Comparison of ENCODE assay signal across 10 mouse cellular contexts in genomic region chr16:10522811-10523210, GRCm38 (mm10). TPM values are rescaled to one million over a fixed set of nuclear protein-coding genes. Genes with fewer than 3 reads are reported as not detected.
DNase-seq lines count a peak whose midpoint lies in the region; ATAC-seq lines count a peak whose summit lies in the region.
"Had no signal": no experiment of that assay in that cellular context is flagged by ENCODE, and none has a peak within 500 bp of the region (broad histone marks: within the 10 kb centered on the region; RNA-seq: fewer than 3 reads in every experiment).

No protein-coding gene starts in this region.

- no peaks in the 10 kb centered on the region for H3K4me1 ChIP-seq in hindbrain, embryonic 14.5 days (replicated peaks; ENCODE audit: control insufficient read depth, insufficient read depth, low read length)
- H3K4me1 ChIP-seq in hindbrain, embryonic 12.5 days: no peaks in the 10 kb centered on the region
- no peaks in the 10 kb centered on the region for H3K4me1 ChIP-seq in neural tube, embryonic 11.5 days (ENCODE audit: control insufficient read depth, insufficient read depth, low read length)

- H3K36me3 ChIP-seq in hindbrain, embryonic 14.5 days (replicated peaks; ENCODE audit: control insufficient read depth, insufficient read depth): no peaks in the 10 kb centered on the region
- H3K36me3 ChIP-seq in hindbrain, embryonic 12.5 days: no peaks in the 10 kb centered on the region
- H3K36me3 ChIP-seq in neural tube, embryonic 11.5 days (ENCODE audit: control insufficient read depth, insufficient read depth, low read length): no peaks in the 10 kb centered on the region

- no peak overlapping the region for H3K9ac ChIP-seq in hindbrain, embryonic 14.5 days
- no peak overlapping the region for H3K9ac ChIP-seq in hindbrain, embryonic 12.5 days
- H3K9ac ChIP-seq in neural tube, embryonic 11.5 days (ENCODE audit: low read length): no peak overlapping the region

- H3K4me3 ChIP-seq in hindbrain, embryonic 14.5 days (replicated peaks; ENCODE audit: low read length): no peak overlapping the region
- no peak overlapping the region for H3K4me3 ChIP-seq in hindbrain, embryonic 12.5 days
- H3K4me3 ChIP-seq in neural tube, embryonic 11.5 days (ENCODE audit: low read depth, low read length): no peak overlapping the region
- H3K4me3 ChIP-seq: erythroblast, embryonic 14.5 days; megakaryocyte, embryonic 14.5 days had no signal

- H3K27me3 ChIP-seq in hindbrain, embryonic 14.5 days (ENCODE audit: control insufficient read depth, insufficient read depth, low read length): no peaks in the 10 kb centered on the region
- H3K27me3 ChIP-seq in hindbrain, embryonic 12.5 days: no peaks in the 10 kb centered on the region
- no peaks in the 10 kb centered on the region for H3K27me3 ChIP-seq in neural tube, embryonic 11.5 days (ENCODE audit: control insufficient read depth, insufficient read depth, low read length)

- H3K4me2 ChIP-seq in hindbrain, embryonic 14.5 days (replicated peaks): no peak overlapping the region
- no peak overlapping the region for H3K4me2 ChIP-seq in hindbrain, embryonic 12.5 days (replicated peaks)
- H3K4me2 ChIP-seq in neural tube, embryonic 11.5 days (ENCODE audit: low read depth): no peak overlapping the region

- no peak for ATAC-seq in hindbrain, embryonic 14.5 days (ENCODE audit: low FRiP score)
- ATAC-seq in hindbrain, embryonic 12.5 days (ENCODE audit: low FRiP score): no peak
- ATAC-seq in neural tube, embryonic 11.5 days (ENCODE audit: insufficient read depth, low FRiP score, low TSS enrichment): no peak

- peak; percentile 69 for DNase-seq in hindbrain, embryonic 14.5 days (ENCODE audit: low spot score)
- peak; percentile 47 to 65 for DNase-seq in CD8-positive naive resting alpha-beta T cell, adult 2 months (ENCODE audit: low read depth in 2 of 2, low spot score in 2 of 2)
- DNase-seq in adrenal gland, postnatal 36 days: peak; percentile 77
- DNase-seq in gastrocnemius, postnatal 10 days: peak; percentile 61
- peak; percentile 68 to 74 for DNase-seq in left cerebral cortex, postnatal 10 days (ENCODE audit: extremely low spot score in 1 of 2, low spot score in 2 of 2)
- peak; percentile 53 for DNase-seq in neural tube, embryonic 11.5 days (ENCODE audit: low spot score)
- peak; percentile 82 for DNase-seq in thymus, postnatal 25 days

- H3K27ac ChIP-seq in hindbrain, embryonic 14.5 days: no peak overlapping the region
- H3K27ac ChIP-seq in hindbrain, embryonic 12.5 days: no peak overlapping the region
- no peak overlapping the region for H3K27ac ChIP-seq in neural tube, embryonic 11.5 days (ENCODE audit: low read depth, low read length)

- no peaks in the 10 kb centered on the region for H3K9me3 ChIP-seq in hindbrain, embryonic 14.5 days (ENCODE audit: control insufficient read depth, low read length)
- H3K9me3 ChIP-seq in hindbrain, embryonic 12.5 days (replicated peaks): no peaks in the 10 kb centered on the region
- H3K9me3 ChIP-seq in neural tube, embryonic 11.5 days (ENCODE audit: control insufficient read depth, low read length): no peaks in the 10 kb centered on the region
- H3K9me3 ChIP-seq: megakaryocyte, embryonic 14.5 days had no signal

- intact Hi-C loops in left cerebral cortex, postnatal 10 days (cut with DNase I): loop anchor here (5.0 to 10.0 kb wide), 2 partner anchors 251 to 438 kb away; no protein-coding TSS in a partner anchor

- WGBS in hindbrain, embryonic 14.5 days: 92% methylated on average over 1 of the region's 1 CpGs
- WGBS in hindbrain, embryonic 12.5 days: 87% methylated on average over 1 of the region's 1 CpGs
- WGBS in neural tube, embryonic 11.5 days: 85% methylated on average over 1 of the region's 1 CpGs

RNA-seq across cellular contexts. Expression of gene Dexi, which starts 20.0 kb away (rescaled TPM):
- 25.0 and 26.0 TPM in 2 replicates for polyA plus RNA-seq in hindbrain, embryonic 14.5 days (2014; fragmentation: Nextera tagmentation; extraction: Ambion mirVana)
- polyA plus RNA-seq in hindbrain, embryonic 12.5 days (2016; fragmentation: Nextera tagmentation; extraction: Ambion mirVana): 22.2 and 27.6 TPM in 2 replicates
- 10 to 100 TPM; 21.0 to 22.4 TPM for total RNA-seq in adrenal gland, postnatal 36 days (2021)
- total RNA-seq in gastrocnemius, postnatal 10 days (2021): 10 to 100 TPM; 26.8 to 30.3 TPM
- total RNA-seq in left cerebral cortex, postnatal 10 days (2021): 10 to 100 TPM; 27.5 to 30.2 TPM
- 24.1 and 28.2 TPM in 2 replicates for polyA plus RNA-seq in neural tube, embryonic 11.5 days (2014; fragmentation: Nextera tagmentation; extraction: Ambion mirVana)

RNA-seq across cellular contexts. Expression of gene Clec16a, which starts 22.3 kb away (rescaled TPM):
- polyA plus RNA-seq in hindbrain, embryonic 14.5 days (2014; fragmentation: Nextera tagmentation; extraction: Ambion mirVana): 67.1 and 68.7 TPM in 2 replicates
- 51.4 and 55.5 TPM in 2 replicates for polyA plus RNA-seq in hindbrain, embryonic 12.5 days (2016; fragmentation: Nextera tagmentation; extraction: Ambion mirVana)
- total RNA-seq in adrenal gland, postnatal 36 days (2021): 10 to 100 TPM; 37.4 to 46.9 TPM
- total RNA-seq in gastrocnemius, postnatal 10 days (2021): 10 to 100 TPM; 24.5 to 25.8 TPM
- total RNA-seq in left cerebral cortex, postnatal 10 days (2021): 10 to 100 TPM; 69.3 to 71.5 TPM
- 41.4 and 44.0 TPM in 2 replicates for polyA plus RNA-seq in neural tube, embryonic 11.5 days (2014; fragmentation: Nextera tagmentation; extraction: Ambion mirVana)

RNA-seq across cellular contexts. Expression of gene Ciita, which starts 43.0 kb away (rescaled TPM):
- 0.62 and 0.69 TPM in 2 replicates for polyA plus RNA-seq in hindbrain, embryonic 14.5 days (2014; fragmentation: Nextera tagmentation; extraction: Ambion mirVana)
- 0.35 and 0.37 TPM in 2 replicates for polyA plus RNA-seq in hindbrain, embryonic 12.5 days (2016; fragmentation: Nextera tagmentation; extraction: Ambion mirVana)
- 1 to 10 TPM; 1.7 TPM for total RNA-seq in adrenal gland, postnatal 36 days (2021)
- under 1 TPM; 0.14 to 0.21 TPM for total RNA-seq in gastrocnemius, postnatal 10 days (2021)
- total RNA-seq in left cerebral cortex, postnatal 10 days (2021): not detected
- 0.09 and 0.12 TPM in 2 replicates for polyA plus RNA-seq in neural tube, embryonic 11.5 days (2014; fragmentation: Nextera tagmentation; extraction: Ambion mirVana)
- polyA plus RNA-seq: erythroblast, embryonic 14.5 days had no signal
